Mouse (Mus musculus) cerebellum, adult 2 months (tissue): ENCODE results near the gene 4921507P07Rik.

Experiments
- CTCF ChIP-seq: fragments of 200-500 bp; IDR thresholded peaks from 2 replicates; pipeline ENCODE4 v1.5.1; 2011; ENCODE audit warnings: low read depth, mild to moderate bottlenecking, control low read depth, low read length, moderate library complexity, borderline replicate concordance; ENCODE audit not compliant: insufficient read depth
- POLR2A ChIP-seq: fragments of 200-500 bp; IDR thresholded peaks from 2 replicates; pipeline ENCODE4 v1.6.1; 2011; ENCODE audit warnings: low read length, control low read depth, borderline replicate concordance; ENCODE audit not compliant: insufficient read depth

GRCm38 (mm10) chr6:50639656-50640055 is 43.2 kb upstream of the 4921507P07Rik start:
- TF ChIP-seq POLR2A (no peak), CTCF (no peak)
